Mouse (Mus musculus): ENCODE data around the gene Stk40.
"Not testable (repeated sequence)": the region's sequence is repeated elsewhere in the genome, so short reads cannot be mapped to it uniquely, and the experiment has no call there.

Gene Stk40

DNA sequence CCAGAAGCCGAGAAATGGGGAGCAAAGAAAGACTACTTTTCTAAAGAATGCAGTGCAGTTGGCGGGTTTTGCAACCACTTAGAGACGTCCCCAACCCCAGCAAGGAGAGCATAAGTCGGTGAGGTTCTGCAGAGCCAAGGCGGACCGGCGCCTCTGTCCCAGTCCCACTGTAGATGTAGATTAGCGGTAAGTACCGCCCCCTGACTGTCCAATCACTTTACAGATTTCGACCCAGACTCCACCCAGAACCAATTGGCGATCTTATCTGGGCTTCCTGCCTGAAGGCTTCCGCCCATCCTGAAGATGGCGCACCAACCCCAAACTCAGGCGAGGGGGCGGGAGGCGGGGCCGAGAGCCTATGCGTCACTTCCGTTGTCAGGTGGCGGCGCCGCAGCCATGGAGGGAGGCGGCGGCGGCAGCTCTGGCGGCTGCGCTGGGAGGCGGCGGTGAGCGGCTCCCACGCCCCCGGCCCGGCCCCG, at the start of gene Stk40:
Stk40 (plus strand) TSS at position 368 of the 479 bp plus-strand sequence.
- peak; percentile 85 for DNase-seq (ENCODE audit: extremely low read depth, low read depth, low spot score)

DNA sequence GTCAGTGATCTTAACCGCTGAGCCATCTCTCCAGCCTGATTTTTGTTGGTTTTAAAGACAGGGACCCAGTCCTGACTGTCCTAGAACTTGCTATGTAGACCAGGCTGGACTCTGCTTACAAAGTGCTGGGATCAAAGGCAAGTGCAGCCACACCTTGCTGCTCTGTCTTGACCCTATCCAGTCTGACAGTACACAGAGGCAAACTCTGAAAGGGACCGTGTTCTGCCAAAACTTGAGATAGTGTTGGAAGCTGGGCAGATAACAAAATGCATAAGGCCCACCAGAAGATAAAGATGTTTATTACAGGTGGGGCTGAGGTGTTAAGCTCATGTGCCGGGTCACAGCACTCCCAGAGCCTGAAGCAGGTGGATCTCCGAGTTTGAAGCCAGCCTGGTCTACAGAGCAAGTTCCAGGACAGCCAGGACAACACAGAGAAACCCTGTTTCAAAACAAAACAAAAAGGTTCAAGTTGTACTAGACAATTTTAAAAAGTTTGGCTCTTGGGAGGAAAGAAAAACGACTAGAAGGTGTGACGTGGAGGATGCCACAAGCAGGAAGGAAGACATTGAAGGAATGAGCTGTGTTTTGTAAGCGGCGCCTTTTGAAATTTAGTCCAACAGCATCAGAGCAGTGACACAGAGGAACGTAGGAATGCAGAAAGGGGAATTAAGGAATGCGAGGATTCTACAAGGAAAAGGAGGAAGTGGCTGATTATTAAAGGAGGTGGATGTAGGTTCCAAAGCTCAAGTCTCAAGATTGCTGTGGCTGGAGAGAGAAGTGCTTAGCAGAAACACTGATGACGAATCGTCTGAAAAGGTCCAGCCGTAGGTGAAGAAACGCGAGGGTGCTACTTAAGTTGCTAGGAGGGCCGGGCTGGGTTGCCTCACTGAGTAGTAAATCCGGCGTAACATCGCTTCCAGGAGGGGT, 46.3 kb upstream of the Stk40 start:
- no peak for DNase-seq (ENCODE audit: extremely low read depth, low read depth, low spot score)

DNA sequence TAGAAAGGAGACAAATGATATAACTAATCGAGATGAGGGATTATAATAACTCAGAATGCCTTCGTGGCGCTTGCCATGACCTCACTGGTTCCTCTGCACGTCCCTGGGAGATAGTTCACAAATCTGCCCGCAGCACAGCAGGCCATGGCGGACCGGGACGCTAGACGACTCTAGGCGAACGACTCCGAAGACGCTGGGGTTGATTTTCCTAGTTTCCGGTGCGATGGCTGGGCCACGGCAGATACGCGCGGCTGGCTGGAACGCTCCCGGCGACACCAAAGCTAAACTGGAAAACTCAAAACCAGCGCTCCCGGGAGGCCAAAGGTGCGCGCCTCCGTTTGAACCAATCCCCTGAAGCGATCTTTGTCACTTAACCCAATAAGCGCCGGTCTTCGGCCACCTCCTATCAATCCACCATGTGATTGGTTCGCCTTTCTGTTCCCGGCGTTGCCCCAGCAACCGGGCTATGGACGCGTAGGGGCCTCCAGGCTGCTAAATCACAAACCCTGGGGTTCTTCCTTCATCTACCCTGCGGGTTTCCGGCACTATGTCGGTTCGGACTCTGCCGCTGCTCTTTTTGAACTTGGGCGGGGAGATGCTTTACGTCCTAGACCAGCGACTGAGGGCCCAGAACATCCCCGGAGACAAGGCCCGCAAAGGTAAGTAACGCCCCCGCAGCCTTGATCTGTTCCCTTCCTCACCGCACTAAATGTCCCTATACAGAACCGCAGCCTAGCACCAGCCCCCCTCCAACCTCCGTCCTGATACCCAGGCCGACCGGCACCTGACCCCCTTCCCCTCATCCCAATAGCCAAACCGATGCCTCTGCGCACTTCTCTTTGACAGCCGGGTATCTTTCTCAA, 45.4 kb upstream of the Stk40 start, which contains the start of gene Oscp1:
Oscp1 (plus strand) TSS at position 432 of the 863 bp plus-strand sequence.
- no peak for DNase-seq (ENCODE audit: extremely low read depth, low read depth, low spot score)

DNA sequence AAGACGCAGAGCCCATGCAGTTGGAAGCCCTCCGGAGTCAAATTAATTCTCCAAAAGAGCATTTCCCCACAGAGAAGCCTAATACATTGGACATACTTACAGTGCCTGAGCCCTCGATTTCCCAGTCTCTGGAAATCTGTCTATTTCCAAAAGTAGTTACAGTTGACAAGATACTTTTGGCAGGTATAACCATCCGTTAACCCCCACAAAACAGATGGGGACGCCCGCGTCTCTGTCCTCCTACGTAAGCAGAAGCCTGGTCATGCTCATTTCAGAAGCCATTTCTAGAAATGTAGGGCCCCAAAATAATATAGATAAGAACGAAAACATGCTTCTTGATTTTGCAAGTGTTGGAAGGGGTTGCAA, 44.8 kb upstream of the Stk40 start:
- DNase-seq (ENCODE audit: extremely low read depth, low read depth, low spot score) = no peak

DNA sequence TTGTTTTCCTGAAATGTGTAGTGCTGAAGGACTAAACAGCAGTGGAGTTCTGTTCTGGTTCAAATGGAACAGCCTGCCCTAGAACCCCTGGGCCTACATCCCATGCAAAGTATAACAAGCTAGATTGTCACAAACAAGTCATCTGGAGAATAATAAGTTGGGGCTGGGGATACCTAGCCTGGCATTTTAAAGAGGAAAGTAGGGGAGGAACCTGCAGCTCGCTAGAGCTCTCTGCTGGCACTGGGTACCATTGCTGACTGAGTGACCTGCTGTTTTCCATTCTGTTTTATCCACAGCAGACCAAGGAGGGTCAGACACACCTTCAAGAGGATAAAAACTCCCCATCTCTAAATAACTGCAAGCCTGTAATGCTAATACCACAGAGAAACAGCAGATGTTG, 40.9 kb upstream of the Stk40 start:
- no peak for DNase-seq (ENCODE audit: extremely low read depth, low read depth, low spot score)

DNA sequence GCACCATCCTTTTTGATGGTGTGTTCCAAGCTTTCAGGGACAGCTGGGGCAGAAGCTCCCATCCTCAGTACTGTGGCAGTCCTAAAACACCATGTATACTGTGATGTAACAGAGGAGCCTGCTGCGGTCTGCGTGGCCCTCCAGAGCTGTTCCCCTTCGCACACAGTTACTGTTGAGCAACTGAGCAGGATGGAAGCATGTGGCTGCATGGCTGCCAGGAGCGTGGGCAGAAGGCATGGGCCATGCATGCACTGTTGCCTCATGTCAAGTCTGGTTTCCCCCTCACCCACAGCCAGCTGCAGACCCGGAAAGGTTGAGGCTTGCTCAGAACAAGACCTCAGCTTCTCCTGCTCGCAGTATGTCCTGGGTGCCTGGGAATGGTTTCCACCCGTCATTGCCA, 38.5 kb upstream of the Stk40 start:
- DNase-seq (ENCODE audit: extremely low read depth, low read depth, low spot score) = peak; percentile 56

DNA sequence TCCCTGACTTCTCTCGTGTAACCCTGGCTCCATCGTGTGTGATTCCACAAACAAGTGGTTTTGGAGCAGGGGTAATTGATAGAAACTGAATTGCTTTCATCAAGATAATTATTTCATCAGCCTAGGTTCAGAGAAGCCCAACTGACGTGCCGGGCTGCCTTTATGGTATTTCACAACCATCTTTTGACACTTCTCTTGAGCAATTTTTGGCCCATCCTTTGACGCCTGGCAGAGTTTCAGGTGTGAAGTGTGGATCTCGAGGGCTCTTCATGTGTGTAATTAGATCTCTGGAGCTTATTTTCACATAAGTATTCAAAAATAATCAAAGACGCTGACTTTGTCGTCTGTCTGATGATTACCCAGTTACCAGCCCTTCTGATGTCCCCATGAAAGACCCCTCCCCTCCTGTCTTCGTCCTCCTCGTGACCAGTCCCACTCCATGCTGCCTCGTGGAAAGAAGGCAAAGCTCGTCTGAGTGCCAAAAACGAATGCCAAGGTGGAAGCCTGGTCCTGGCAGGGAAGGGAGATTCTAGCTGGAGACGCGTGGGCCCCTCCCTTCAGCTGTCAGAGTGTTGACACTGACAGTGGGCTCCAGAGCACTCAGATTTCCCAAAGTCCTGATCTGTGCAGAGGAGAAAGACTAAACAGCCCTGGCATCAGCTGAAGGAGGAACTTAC, 36.2 kb upstream of the Stk40 start:
- peak; percentile 70 for DNase-seq (ENCODE audit: extremely low read depth, low read depth, low spot score)

DNA sequence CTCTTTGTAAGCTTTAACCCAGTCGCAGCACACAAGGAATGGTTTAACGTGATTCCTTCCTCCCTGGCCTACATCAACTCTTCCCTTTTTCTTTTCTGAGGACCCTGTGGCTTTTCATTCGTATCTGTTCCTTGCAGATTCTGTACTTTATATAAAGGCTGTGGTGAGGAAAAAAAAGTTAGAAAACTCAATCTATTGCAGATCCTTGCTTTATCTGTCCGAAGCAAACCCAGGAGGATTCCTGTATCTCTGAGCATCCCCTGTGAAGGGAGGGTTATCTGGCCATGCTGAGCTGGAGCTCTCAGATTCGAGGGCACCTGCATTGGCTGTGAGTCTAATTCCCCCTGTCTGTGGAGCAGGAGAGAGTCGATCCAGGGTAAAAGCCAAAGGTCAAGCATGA, 34.9 kb upstream of the Stk40 start:
- no peak for DNase-seq (ENCODE audit: extremely low read depth, low read depth, low spot score)

DNA sequence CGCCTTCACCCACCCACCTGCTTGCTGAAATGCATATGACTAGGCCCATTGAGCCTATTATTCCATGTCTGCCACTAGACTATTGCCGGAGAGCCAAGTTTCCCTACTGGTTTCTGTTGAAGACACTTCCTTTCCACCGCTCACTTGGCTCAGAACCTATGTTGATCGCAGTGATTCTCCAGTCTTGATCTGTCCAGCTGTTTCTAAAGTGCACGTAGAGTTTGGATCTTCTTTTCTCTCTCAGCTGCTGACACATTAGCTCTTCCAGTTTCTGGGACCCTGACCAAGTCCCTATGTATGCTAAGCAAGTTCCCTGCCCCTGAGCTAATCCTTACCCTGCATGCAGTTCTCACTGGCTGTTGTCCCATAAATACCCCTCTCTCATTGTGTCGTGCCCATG, 25.9 kb upstream of the Stk40 start:
- no peak for DNase-seq (ENCODE audit: extremely low read depth, low read depth, low spot score)

DNA sequence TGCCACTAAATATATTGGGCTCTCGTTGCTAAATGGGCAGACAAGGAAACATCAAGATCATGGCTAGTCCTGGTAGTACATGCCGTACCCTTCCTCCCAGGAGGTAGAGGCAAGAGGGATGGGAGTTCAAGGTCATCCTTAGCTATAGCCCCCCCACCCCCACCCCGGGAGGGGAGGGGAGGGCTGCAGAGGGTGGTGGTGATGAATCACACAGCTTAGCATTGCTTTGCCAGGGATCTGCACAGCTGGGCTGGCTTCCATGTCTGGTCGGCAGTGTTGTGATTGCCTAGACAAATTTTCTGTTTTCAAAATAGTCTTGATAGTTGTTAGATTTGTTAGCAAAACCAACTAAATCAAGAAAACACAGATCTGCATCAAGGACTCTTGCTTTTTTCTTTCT, 24.5 kb upstream of the Stk40 start:
- DNase-seq (ENCODE audit: extremely low read depth, low read depth, low spot score) = no peak

DNA sequence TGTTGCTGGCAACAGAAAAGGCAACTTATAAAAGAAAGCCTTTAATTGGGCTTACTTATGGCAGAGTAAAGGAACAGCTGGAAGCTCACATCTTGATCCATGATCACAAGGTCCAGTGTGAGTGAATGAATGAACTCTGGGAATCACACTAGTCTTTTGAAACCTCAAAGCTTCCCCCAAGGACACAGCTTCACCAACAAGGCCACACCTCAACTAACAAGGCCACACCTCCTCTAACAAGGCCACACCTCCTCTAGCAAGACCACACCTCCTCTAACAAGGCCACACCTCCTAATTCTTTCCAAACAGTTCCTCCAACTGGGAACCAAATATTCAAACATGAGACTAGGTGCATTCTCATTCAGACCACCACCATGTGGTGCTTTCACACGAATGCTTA, 22.2 kb upstream of the Stk40 start:
- no peak for DNase-seq (ENCODE audit: extremely low read depth, low read depth, low spot score)

DNA sequence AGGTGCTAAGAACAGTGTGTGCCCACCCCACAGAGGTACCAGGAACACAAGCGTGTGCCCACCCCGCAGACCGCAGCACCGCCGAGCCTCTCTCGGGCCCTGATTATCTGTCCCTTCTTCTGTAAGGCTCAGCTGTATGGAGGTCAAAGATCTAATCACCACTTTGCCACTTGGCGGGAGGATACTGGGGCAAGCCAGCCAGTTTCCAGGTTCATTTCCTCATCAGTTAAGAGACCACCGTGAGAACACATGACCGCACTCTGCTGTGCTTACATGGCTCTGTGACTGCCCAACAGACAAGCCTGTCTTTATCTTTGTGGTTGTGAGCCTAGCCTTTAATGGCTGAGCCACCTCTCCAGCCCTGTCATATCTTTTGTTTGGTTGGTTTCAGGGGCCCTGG, 20.7 kb upstream of the Stk40 start:
- DNase-seq (ENCODE audit: extremely low read depth, low read depth, low spot score) = no peak

DNA sequence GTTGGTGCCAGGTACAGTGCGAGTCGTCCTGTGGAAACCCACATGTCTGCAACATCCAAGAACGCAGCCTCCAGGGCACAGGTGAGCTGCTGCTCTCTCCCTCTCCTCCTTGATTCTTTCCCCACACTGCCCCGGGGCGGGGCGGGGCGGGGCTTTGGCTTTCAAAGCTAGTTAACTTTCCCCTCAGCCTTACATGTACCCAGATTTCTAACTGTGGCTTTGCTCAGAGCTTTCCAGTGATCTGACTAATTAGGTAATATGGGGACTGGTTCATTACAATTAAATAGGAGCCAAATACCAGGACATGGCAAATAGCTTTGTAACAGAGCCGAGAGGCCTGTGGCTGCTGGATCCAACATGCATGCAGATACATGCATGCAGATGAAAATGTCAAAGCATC, 19.4 kb upstream of the Stk40 start:
- DNase-seq (ENCODE audit: extremely low read depth, low read depth, low spot score) = peak; percentile 87

DNA sequence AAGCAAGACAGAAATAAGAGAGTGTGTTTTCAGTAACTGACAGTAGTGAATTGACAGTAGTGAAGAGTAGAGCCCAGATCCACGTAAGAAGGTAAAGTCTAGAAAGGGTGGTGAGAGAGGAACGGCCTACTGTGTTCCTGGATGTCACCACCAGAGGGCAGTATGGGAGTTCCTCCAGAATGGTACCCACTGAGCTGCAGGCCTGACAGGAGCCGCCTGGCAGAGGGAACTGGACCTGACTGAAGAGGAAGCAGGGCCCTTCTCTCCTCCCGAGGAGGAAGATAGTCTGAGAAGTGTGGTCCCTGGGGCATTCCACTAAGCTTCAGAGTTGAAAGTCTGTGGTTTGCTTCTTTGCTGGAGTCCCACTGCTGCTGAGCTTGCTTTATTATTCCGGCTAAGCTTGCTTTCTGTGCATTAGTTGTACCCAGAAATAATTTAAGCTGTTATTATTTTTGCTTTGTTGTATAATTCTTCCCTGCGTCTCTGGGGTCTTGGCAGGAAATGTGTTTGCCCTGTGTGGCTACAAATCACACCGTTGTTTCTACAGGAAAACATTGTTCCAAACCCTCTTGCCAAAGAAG, 17.7 kb upstream of the Stk40 start:
- no peak for DNase-seq (ENCODE audit: extremely low read depth, low read depth, low spot score)

DNA sequence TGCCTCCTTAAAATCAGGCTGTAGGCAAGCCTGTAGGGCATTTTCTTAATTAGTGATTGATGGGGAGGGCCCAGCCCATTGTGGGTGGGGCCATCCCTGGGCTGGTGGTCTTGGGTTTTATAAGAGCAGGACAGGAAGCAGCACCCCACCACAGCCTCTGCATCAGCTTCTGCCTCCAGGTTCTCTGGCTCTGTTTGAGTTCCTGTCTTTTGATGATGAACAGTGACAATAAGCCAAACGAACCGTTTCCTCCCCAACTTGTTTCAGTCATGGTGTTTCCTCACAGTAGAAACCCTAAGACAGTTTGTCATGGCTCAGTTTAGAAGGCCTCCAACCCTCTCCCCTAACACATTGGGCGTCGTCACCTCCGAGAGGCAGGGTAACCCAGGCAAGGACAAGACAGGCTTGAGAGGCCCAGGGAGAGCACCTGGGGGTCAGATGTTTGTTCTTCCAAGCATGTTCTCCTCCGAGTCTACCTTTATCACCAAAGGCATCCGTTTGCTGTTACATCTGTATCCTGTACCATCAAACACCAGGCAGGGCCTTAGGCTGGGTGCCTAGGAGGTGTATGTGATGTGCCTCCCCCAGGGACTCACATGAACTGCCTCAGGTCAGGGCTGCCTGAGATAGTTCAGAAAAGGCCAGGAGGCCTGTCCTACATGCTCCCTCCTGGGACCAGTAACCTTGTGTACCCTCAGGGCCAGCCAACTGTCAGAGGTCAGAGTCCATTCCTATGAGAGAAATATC, 13.5 kb upstream of the Stk40 start:
- DNase-seq (ENCODE audit: extremely low read depth, low read depth, low spot score) = no peak

DNA sequence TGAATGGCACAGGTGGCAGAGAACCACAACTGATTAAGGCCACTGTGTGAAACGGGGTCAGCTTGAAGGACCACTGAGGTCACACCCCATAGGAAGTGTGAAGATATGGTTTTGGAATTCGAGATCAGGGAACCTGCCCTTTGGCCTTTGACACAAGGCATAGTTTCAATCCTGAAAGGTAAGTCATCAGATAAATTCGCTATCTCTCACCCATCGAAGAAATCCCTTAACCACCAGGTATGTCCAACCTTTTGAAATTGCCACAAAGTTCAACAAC, 13.0 kb upstream of the Stk40 start:
- no peak for DNase-seq (ENCODE audit: extremely low read depth, low read depth, low spot score)

DNA sequence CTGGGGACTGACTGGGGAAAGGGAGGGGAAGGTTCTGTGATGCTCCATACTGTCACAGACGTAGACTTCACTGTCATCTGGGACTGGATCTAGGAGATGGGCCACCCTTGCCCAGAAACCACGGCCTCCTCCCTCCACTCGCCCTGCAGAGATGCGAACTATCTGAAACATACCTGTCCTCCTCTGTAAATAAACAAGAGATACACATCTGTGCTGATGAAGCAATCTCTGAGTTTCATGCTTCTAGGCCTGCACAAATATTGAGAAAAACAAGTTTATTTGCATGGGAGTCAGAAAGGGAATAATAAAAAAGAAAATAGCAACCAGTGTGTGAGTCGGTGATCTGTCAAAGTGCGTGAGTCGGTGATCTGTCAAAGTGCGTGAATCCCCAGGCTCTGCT, 11.9 kb upstream of the Stk40 start:
- DNase-seq (ENCODE audit: extremely low read depth, low read depth, low spot score) = no peak

DNA sequence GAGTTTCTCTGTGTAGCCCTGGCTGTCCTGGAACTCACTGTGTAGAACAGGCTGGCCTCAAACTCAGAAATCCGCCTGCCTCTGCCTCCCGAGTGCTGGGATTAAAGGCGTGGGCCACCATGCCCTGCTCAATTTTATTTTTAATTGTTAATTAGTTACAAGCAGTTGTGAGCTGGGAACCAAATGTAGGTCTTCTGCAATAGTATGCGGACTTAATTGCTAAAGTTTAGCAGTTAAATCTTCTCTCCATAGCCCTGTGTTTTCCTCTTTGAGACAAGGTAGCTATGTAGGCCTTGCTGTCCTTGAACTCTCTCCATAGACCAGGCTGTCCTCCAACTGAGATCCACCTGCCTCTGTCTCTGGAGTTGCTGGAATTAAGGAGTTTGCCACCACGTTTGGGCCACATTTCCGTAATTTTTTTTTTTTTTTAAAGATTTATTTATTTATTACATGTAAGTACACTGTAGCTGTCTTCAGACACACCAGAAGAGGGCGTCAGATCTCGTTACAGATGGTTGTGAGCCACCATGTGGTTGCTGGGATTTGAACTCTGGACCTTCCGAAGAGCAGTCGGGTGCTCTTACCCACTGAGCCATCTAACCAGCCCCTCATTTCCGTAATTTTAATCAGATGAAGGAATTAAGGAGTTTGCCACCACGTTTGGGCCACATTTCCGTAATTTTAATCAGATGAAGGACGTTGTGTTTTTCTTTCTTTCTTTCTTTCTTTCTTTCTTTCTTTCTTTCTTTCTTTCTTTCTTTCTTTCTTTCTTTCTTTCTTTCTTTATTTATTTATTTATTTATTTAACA, 7.9 kb upstream of the Stk40 start:
- DNase-seq (ENCODE audit: extremely low read depth, low read depth, low spot score) = not testable (repeated sequence)

DNA sequence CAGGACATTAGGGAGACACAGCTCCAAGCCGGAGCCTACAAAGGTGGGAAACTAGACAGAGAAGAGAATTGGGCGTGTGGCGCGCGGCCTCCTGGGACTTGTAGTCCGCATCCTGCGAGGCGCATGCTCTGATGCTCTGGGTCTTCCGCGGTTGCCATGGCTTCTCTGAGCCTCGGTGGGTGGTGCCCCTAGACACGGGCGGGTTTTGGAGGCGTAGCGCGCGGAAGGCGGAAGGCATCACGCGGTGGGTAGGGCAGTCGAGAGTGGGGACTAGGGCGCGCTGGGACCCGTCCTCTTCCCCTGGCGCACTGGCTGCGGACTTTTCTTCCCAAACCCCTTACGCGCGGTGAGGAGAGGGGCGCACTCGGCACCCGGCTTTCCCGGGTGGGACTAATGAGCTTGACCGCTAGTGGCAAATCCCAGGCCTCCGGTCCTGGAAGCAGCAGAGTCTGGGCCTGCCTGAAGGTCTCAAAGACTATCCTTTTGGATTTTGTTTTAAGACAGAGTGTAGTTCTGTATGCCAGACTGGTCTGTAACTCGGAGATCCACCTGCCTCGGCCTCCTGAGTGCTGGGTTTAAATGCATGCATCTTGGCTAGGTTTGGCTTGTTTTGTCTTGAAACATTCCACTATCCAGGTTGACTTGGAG, 7.2 kb upstream of the Stk40 start, which contains the start of gene Lsm10:
Lsm10 (plus strand) TSS at position 160 of the 648 bp plus-strand sequence.
- no peak for DNase-seq (ENCODE audit: extremely low read depth, low read depth, low spot score)

All from fat pad, adult 2 months (tissue).